ENCODE assay signal across 9 mouse cellular contexts in genomic region chr5:115072143-115072542, GRCm38 (mm10). TPM values are rescaled to one million over a fixed set of nuclear protein-coding genes. Genes with fewer than 3 reads are reported as not detected.
DNase-seq lines count a peak whose midpoint lies in the region; ATAC-seq and TF ChIP-seq lines count a peak whose summit lies in the region.
"Had no signal": no experiment of that assay in that cellular context is flagged by ENCODE, and none has a peak within 500 bp of the region (broad histone marks: within the 10 kb centered on the region; RNA-seq: fewer than 3 reads in every experiment).

No protein-coding gene starts in this region.

- TF ChIP-seq POLR2A in kidney, adult 2 months (IDR thresholded peaks at IDR 0.05; ENCODE audit: low read depth, low read length), result no peak
- TF ChIP-seq POLR2A in limb, embryonic 14.5 days (IDR thresholded peaks at IDR 0.05; ENCODE audit: borderline replicate concordance, extremely low read depth, insufficient read depth, insufficient read length), result no peak

- H3K4me1 ChIP-seq in kidney, adult 2 months (ENCODE audit: control insufficient read depth, insufficient read depth, low read length), result peaks cover 20% of the 10 kb centered on the region
- peaks cover 13% of the 10 kb centered on the region for H3K4me1 ChIP-seq in limb, embryonic 14.5 days (ENCODE audit: control insufficient read depth, insufficient read depth, low read length)
- peaks cover 6% of the 10 kb centered on the region; the same call in 1 of the 2 replicates for H3K4me1 ChIP-seq in midbrain, embryonic 13.5 days (replicated peaks)

- no peaks in the 10 kb centered on the region for H3K27me3 ChIP-seq in kidney, adult 2 months (replicated peaks; ENCODE audit: control insufficient read depth, insufficient read depth, low read length)
- no peaks in the 10 kb centered on the region for H3K27me3 ChIP-seq in limb, embryonic 14.5 days (ENCODE audit: control insufficient read depth, insufficient read depth, low read length)
- no peaks in the 10 kb centered on the region for H3K27me3 ChIP-seq in midbrain, embryonic 13.5 days
- H3K27me3 ChIP-seq: lung, embryonic 15.5 days had no signal

- no peak overlapping the region for H3K4me2 ChIP-seq in limb, embryonic 14.5 days (replicated peaks; ENCODE audit: low read depth, low read length, severe bottlenecking)
- H3K4me2 ChIP-seq in midbrain, embryonic 13.5 days (replicated peaks), result no peak overlapping the region
- H3K4me2 ChIP-seq: lung, embryonic 15.5 days had no signal

- H3K27ac ChIP-seq in kidney, adult 2 months (ENCODE audit: insufficient read depth, low read depth, low read length), result no peak overlapping the region
- H3K27ac ChIP-seq in limb, embryonic 14.5 days (replicated peaks; ENCODE audit: low read depth, low read length), result no peak overlapping the region
- no peak overlapping the region for H3K27ac ChIP-seq in midbrain, embryonic 13.5 days
- H3K27ac ChIP-seq: lung, embryonic 15.5 days had no signal

- H3K4me3 ChIP-seq in kidney, adult 2 months (ENCODE audit: insufficient read depth, low read depth, low read length), result no peak overlapping the region
- no peak overlapping the region for H3K4me3 ChIP-seq in limb, embryonic 14.5 days (replicated peaks; ENCODE audit: low read length)
- H3K4me3 ChIP-seq in midbrain, embryonic 13.5 days (replicated peaks), result no peak overlapping the region
- H3K4me3 ChIP-seq: lung, embryonic 15.5 days had no signal

- WGBS in kidney, adult 2 months, result 72% methylated on average over 7 of the region's 7 CpGs
- 71% methylated on average over 7 of the region's 7 CpGs for WGBS in limb, embryonic 14.5 days
- 97% methylated on average over 7 of the region's 7 CpGs for WGBS in midbrain, embryonic 13.5 days

- DNase-seq in kidney, adult 2 months, result peak; percentile 37
- no peak for DNase-seq in kidney, adult 18-20 months
- DNase-seq in adrenal gland, postnatal 14 days, result peak; percentile 25
- DNase-seq in heart, adult 9 months (ENCODE audit: low spot score in 2 of 2), result peak; percentile 31 to 43
- peak; percentile 71 for DNase-seq in limb, embryonic 14.5 days (ENCODE audit: low spot score)
- DNase-seq in right cerebral cortex, adult 2 months (ENCODE audit: low spot score in 2 of 2), result peak; percentile 70 to 81
- no peak for DNase-seq in thymus, postnatal 10 days (ENCODE audit: low spot score in 2 of 2)

- H3K9ac ChIP-seq in limb, embryonic 14.5 days (ENCODE audit: low read depth, low read length, severe bottlenecking), result no peak overlapping the region
- H3K9ac ChIP-seq in midbrain, embryonic 13.5 days (replicated peaks), result no peak overlapping the region
- H3K9ac ChIP-seq: lung, embryonic 15.5 days had no signal

- H3K9me3 ChIP-seq in limb, embryonic 14.5 days (ENCODE audit: control insufficient read depth, low read length), result no peaks in the 10 kb centered on the region
- no peaks in the 10 kb centered on the region for H3K9me3 ChIP-seq in midbrain, embryonic 13.5 days
- H3K9me3 ChIP-seq: lung, embryonic 15.5 days had no signal

- no peak for TF ChIP-seq CTCF in kidney, adult 2 months (conservative IDR thresholded peaks at IDR 0.05; ENCODE audit: insufficient read depth, insufficient read length, low read depth, low read length)

- ATAC-seq in limb, embryonic 14.5 days (ENCODE audit: low FRiP score, low read depth), result no peak
- no peak for ATAC-seq in midbrain, embryonic 13.5 days

- no peaks in the 10 kb centered on the region for H3K36me3 ChIP-seq in kidney, adult 2 months (ENCODE audit: control insufficient read depth, insufficient read depth, low read length)
- peaks cover 18% of the 10 kb centered on the region for H3K36me3 ChIP-seq in limb, embryonic 14.5 days (ENCODE audit: control insufficient read depth, insufficient read depth, low read length)
- peaks cover 15% of the 10 kb centered on the region for H3K36me3 ChIP-seq in midbrain, embryonic 13.5 days

RNA-seq across cellular contexts. Expression of gene Gm10401, which starts 26.0 kb away (rescaled TPM):
- polyA plus RNA-seq in kidney, adult 2 months (2012; rRNA removed), result not detected in 2 replicates
- total RNA-seq in adrenal gland, postnatal 14 days (2021), result not detected in 2 replicates
- not detected in 2 replicates for polyA plus RNA-seq in limb, embryonic 14.5 days (2012; rRNA removed)
- polyA plus RNA-seq in limb, embryonic 14.5 days (2014; fragmentation: Nextera tagmentation; extraction: Ambion mirVana), result 58.2 and 63.5 TPM in 2 replicates
- 39.0 and 41.9 TPM in 2 replicates for polyA plus RNA-seq in midbrain, embryonic 13.5 days (2015; fragmentation: Nextera tagmentation; extraction: Ambion mirVana)

RNA-seq across cellular contexts. Expression of gene Acads, which starts 47.0 kb away (rescaled TPM):
- 220 and 241 TPM in 2 replicates for polyA plus RNA-seq in kidney, adult 2 months (2012; rRNA removed)
- 308 and 317 TPM in 2 replicates for total RNA-seq in adrenal gland, postnatal 14 days (2021)
- 50.5 and 59.8 TPM in 2 replicates for polyA plus RNA-seq in limb, embryonic 14.5 days (2012; rRNA removed)
- 27.6 and 30.9 TPM in 2 replicates for polyA plus RNA-seq in limb, embryonic 14.5 days (2014; fragmentation: Nextera tagmentation; extraction: Ambion mirVana)
- 21.0 and 25.1 TPM in 2 replicates for polyA plus RNA-seq in midbrain, embryonic 13.5 days (2015; fragmentation: Nextera tagmentation; extraction: Ambion mirVana)

Comparison
In these comparisons a context has a peak if more than half of its experiments do, and no peak if none do; other contexts are left out.
1. DNase-seq: peak in kidney, adult 2 months (single experiment), adrenal gland, postnatal 14 days (single experiment), heart, adult 9 months (2 of 2), limb, embryonic 14.5 days (single experiment) and right cerebral cortex, adult 2 months (2 of 2); none in kidney, adult 18-20 months (single experiment) and thymus, postnatal 10 days (0 of 2).